Mouse (Mus musculus): ENCODE measurements around the gene Zfp423. TPM values are rescaled to one million over a fixed set of nuclear protein-coding genes. Genes with fewer than 3 reads are reported as not detected.

Gene Zfp423
- total and polyA plus RNA-seq, 3 experiments: not detected

DNA sequence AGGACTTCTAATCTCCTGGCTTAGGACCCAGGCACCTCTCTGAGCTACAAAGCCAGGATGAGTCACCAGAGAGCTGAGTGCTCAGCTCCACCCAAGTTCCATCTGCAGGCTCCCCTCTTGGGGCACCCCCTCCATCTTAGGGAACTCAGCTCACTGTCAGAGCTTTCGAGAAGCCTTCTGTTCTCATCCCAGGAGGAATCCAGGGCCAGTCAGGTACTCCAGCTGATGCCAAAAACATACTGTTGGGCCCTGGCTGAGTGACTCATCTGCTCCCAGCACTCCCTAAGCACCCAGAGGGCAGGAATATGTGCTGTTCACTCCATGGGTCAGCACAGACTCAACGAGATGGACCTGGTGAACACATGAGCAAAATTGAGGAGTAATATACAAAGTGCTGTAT lies 184.4 kb downstream of the Zfp423 start:
- Histone ChIP-seq H3K27me3 (ENCODE audit: control insufficient read depth in 1 of 2, insufficient read depth in 2 of 2, low read length in 2 of 2) (no peaks in the 10 kb centered on the region), H3K9me3 (replicated peaks; ENCODE audit: insufficient read depth, low read length) (no peaks in the 10 kb centered on the region), H3K9ac (ENCODE audit: control insufficient read depth, low read depth, low read length, poor library complexity, severe bottlenecking) (no peak overlapping the region), H3K79me2 (ENCODE audit: control insufficient read depth, insufficient read depth, low read length, poor library complexity) (no peaks in the 10 kb centered on the region), H3K4me3 (ENCODE audit: control insufficient read depth in 1 of 2, insufficient read depth in 1 of 2, low read depth in 2 of 2, low read length in 2 of 2) (no peak overlapping the region), H3K27ac (ENCODE audit: control insufficient read depth, low read depth, low read length) (no peak overlapping the region), H3K36me3 (ENCODE audit: control insufficient read depth in 1 of 2, insufficient read depth in 2 of 2, low read length in 2 of 2) (no peaks in the 10 kb centered on the region), H3K4me1 (ENCODE audit: control insufficient read depth in 1 of 2, insufficient read depth in 2 of 2, low read length in 2 of 2) (no peaks in the 10 kb centered on the region)
- DNase-seq (ENCODE audit: low read depth, low spot score): no peak
- no peak for TF ChIP-seq HCFC1 (IDR thresholded peaks at IDR 0.05; ENCODE audit: low read depth, low read length)
- no peak for TF ChIP-seq ZMIZ1 (IDR thresholded peaks at IDR 0.05; ENCODE audit: low read depth, low read length)
- no peak for TF ChIP-seq MAX (IDR thresholded peaks at IDR 0.05; ENCODE audit: low read length)
- TF ChIP-seq UBTF (IDR thresholded peaks at IDR 0.05; ENCODE audit: borderline replicate concordance, insufficient read depth, low read depth, low read length): no peak
- TF ChIP-seq EP300 (IDR thresholded peaks at IDR 0.05; ENCODE audit: low read depth in 1 of 2, low read length in 2 of 2): no peak
- TF ChIP-seq BHLHE40 (IDR thresholded peaks at IDR 0.05; ENCODE audit: borderline replicate concordance, low read depth, low read length): no peak
- no peak for TF ChIP-seq SMC3 (IDR thresholded peaks at IDR 0.05; ENCODE audit: low read depth, low read length)
- TF ChIP-seq TCF12 (IDR thresholded peaks at IDR 0.05; ENCODE audit: low read depth, low read length): no peak
- no peak for TF ChIP-seq MEF2A (IDR thresholded peaks at IDR 0.05; ENCODE audit: extremely low read depth, insufficient replicate concordance, low read depth, low read length, poor library complexity, severe bottlenecking)
- TF ChIP-seq MAZ (IDR thresholded peaks at IDR 0.05; ENCODE audit: low read depth, low read length): no peak
- TF ChIP-seq POLR2AphosphoS2 (IDR thresholded peaks at IDR 0.05; ENCODE audit: low read length): no peak

DNA sequence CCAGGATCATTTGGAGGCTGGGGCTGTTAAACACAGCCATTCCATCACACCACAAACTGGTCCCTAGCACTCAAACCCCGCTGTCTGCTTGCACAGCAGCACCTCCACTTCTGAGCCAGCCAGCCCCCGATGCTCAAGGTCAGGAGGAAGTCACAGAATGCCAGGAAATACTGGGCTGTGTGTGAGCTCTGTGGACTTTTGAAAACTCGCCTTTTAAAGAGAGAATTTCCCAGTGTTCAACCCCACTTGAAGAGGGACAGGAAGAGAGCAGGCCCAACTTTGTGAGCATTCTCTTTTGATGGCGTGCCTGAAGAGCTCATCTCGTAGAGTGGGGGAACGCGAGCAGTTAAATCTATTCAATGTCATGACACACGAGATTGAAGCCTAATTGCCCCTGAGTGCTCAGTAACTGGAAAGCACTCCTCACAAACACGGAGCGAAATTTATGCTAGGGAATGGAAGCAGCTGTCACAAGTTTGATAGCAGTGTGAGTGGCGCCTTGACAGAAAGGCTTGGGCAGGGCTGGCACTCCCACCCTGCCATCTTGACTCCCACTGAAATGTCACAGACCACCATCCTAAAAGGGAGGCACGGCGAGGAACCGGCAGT lies 186.4 kb downstream of the Zfp423 start:
- no peak overlapping the region for H3K4me3 ChIP-seq (ENCODE audit: control insufficient read depth in 1 of 2, insufficient read depth in 1 of 2, low read depth in 2 of 2, low read length in 2 of 2)
- TF ChIP-seq TCF12 (IDR thresholded peaks at IDR 0.05; ENCODE audit: low read depth, low read length): no peak
- TF ChIP-seq POLR2A (IDR thresholded peaks at IDR 0.05; ENCODE audit: control insufficient read depth in 1 of 2, insufficient read depth in 1 of 2, low read depth in 1 of 2, low read length in 2 of 2, poor library complexity in 1 of 2): no peak
- TF ChIP-seq MYB (IDR thresholded peaks at IDR 0.05; ENCODE audit: low read depth, low read length): no peak
- no peaks in the 10 kb centered on the region for H3K36me3 ChIP-seq (ENCODE audit: control insufficient read depth in 1 of 2, insufficient read depth in 2 of 2, low read length in 2 of 2)
- H3K79me2 ChIP-seq (ENCODE audit: control insufficient read depth, insufficient read depth, low read length, poor library complexity): no peaks in the 10 kb centered on the region
- H3K27ac ChIP-seq (ENCODE audit: control insufficient read depth, low read depth, low read length): no peak overlapping the region
- DNase-seq (ENCODE audit: low read depth, low spot score): no peak
- H3K4me1 ChIP-seq (ENCODE audit: control insufficient read depth in 1 of 2, insufficient read depth in 2 of 2, low read length in 2 of 2): no peaks in the 10 kb centered on the region
- no peak overlapping the region for H3K9ac ChIP-seq (ENCODE audit: control insufficient read depth, low read depth, low read length, poor library complexity, severe bottlenecking)
- H3K9me3 ChIP-seq (replicated peaks; ENCODE audit: insufficient read depth, low read length): no peaks in the 10 kb centered on the region
- H3K27me3 ChIP-seq (ENCODE audit: control insufficient read depth in 1 of 2, insufficient read depth in 2 of 2, low read length in 2 of 2): no peaks in the 10 kb centered on the region

DNA sequence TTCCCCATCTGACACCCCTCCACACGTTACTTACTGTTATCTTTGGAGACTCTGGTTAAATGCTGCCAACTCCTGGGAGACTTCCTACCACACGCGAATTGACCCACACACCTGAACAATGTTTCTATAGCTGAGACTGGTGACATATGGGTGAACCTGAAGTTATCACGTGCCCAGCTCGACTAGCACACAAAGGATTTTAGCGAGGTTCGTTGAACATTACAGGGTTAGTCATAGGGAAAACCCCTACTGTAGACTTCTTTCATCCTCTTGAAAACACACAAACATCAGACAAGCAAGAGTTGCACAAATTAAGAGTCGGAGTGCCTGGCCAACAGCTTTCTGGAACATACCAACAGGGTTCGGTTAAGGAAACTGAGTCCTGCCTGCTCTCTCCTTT lies 191.5 kb downstream of the Zfp423 start:
- no peak for DNase-seq (ENCODE audit: low read depth, low spot score)
- Histone ChIP-seq H3K9ac (ENCODE audit: control insufficient read depth, low read depth, low read length, poor library complexity, severe bottlenecking) (no peak overlapping the region), H3K9me3 (replicated peaks; ENCODE audit: insufficient read depth, low read length) (no peaks in the 10 kb centered on the region), H3K79me2 (ENCODE audit: control insufficient read depth, insufficient read depth, low read length, poor library complexity) (no peaks in the 10 kb centered on the region), H3K36me3 (ENCODE audit: control insufficient read depth in 1 of 2, insufficient read depth in 2 of 2, low read length in 2 of 2) (no peaks in the 10 kb centered on the region), H3K4me1 (ENCODE audit: control insufficient read depth in 1 of 2, insufficient read depth in 2 of 2, low read length in 2 of 2) (no peaks in the 10 kb centered on the region), H3K27me3 (ENCODE audit: control insufficient read depth in 1 of 2, insufficient read depth in 2 of 2, low read length in 2 of 2) (no peaks in the 10 kb centered on the region), H3K4me3 (ENCODE audit: control insufficient read depth in 1 of 2, insufficient read depth in 1 of 2, low read depth in 2 of 2, low read length in 2 of 2) (no peak overlapping the region), H3K27ac (ENCODE audit: control insufficient read depth, low read depth, low read length) (no peak overlapping the region)
- TF ChIP-seq RAD21 (IDR thresholded peaks at IDR 0.05; ENCODE audit: low read depth, low read length) (no peak), TBP (IDR thresholded peaks at IDR 0.05; ENCODE audit: low read depth, low read length) (no peak), NRF1 (IDR thresholded peaks at IDR 0.05; ENCODE audit: insufficient read depth, low read depth, low read length, poor library complexity, severe bottlenecking) (no peak), MXI1 (IDR thresholded peaks at IDR 0.05; ENCODE audit: low read depth, low read length) (no peak), KAT2A (conservative IDR thresholded peaks at IDR 0.05; ENCODE audit: low read depth, low read length) (no peak), NELFE (IDR thresholded peaks at IDR 0.05; ENCODE audit: low read depth, low read length) (no peak)
